Mouse (Mus musculus) Patski (cell line): Measurements from ENCODE around the gene Fgfr2. TPM values are rescaled to one million over a fixed set of nuclear protein-coding genes. Genes with fewer than 3 reads are reported as not detected.
A peak's percentile ranks its signal among the peaks of the same experiment; 100 is the strongest.

Experiments
- ATAC-seq: fragments of 100-300 bp; one replicate; pipeline ENCODE4 v1.8.0; 2021
- CTCF ChIA-PET: fragments of 350-600 bp; sonication (Branson Sonifier 250); formaldehyde crosslinking; loops from one replicate; lab custom pipeline; 2022; ENCODE audit warnings: inconsistent platforms; lab: Charles Lee
- POLR2A ChIA-PET: fragments of 350-600 bp; sonication (Branson Sonifier 250); formaldehyde crosslinking; loops from one replicate; lab custom pipeline; 2022; ENCODE audit warnings: antibody characterized with exemption, inconsistent platforms; lab: Charles Lee
- DNase-seq: peaks from one replicate; pipeline ENCODE4 v3.0.0-alpha.2; 2011; ENCODE audit warnings: low read depth, low spot score
- H3K27me3 ChIP-seq: fragments of 371-371 bp; one replicate; pipeline ENCODE4 v1.5.1; 2021
- CTCF ChIP-seq: fragments of 100-300 bp; IDR thresholded peaks from one replicate; pipeline ENCODE4 v1.5.1; 2021
- in situ Hi-C: fragments of 300-500 bp; cut with MboI; formaldehyde crosslinking; loops from 3 replicates; pipeline ENCODE4 v1.11.1; 2018; ENCODE audit warnings: low pct_unique_long_range_greater_than_20kb, mixed read lengths
- polyA plus RNA-seq: library from polyadenylated mRNA; unstranded; gene quantifications from one replicate; pipeline ENCODE4 v1.2.3, GENCODE M21; 2021

Gene Fgfr2
- polyA plus RNA-seq, 1 experiment from 2014 or later = 48.8 TPM

DNA sequence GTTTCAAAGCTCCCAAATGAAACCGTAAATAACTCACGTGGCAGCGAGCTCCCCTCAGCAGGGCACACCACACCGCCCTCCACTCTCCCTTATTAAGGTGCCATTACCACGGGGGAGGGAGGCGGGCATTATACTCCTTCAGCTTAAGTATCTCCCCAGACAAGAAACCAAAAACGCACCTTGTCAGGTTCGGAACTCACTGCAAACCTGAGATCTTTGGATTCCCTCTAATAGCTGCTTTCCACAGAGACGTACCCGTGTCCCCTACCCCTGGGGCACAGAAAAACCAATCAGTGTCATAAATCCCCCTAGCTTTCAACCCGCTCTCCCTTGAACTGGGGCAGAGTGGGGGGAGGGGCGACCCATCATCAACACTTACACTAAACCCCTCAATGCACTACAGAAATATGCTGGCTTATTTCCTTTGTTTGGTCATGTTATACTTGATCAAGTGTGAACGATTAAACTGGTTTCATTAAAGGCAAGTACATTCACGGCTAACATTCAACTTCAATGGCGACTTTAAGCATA, 2.9 kb downstream of the Fgfr2 start:
- no peak for ATAC-seq
- in situ Hi-C loops = no loop called here
- no peak for DNase-seq
- TF ChIP-seq CTCF = no peak
- POLR2A ChIA-PET = interaction anchor here (0.6 to 1.6 kb wide), 4 partner anchors 21 to 488 kb away, joined by 3 to 7 read pairs (median 5); no protein-coding TSS in a partner anchor
- no peaks in the 10 kb centered on the region for H3K27me3 ChIP-seq
- CTCF ChIA-PET = interaction anchor here (0.8 to 2.1 kb wide), 7 partner anchors 14 to 518 kb away, joined by 3 to 5 read pairs (median 3); no protein-coding TSS in a partner anchor

GRCm38 (mm10) chr7:133117815-133118214, 5.3 kb downstream of the Fgfr2 start:
- in situ Hi-C loops = no loop called here
- ChIA-PET CTCF (no interaction called here), POLR2A (interaction anchor here (1.6 kb wide), 1 partner anchor 45 kb away, joined by 4 read pairs; no protein-coding TSS in a partner anchor)
- no peak for DNase-seq
- TF ChIP-seq CTCF = no peak
- no peak for ATAC-seq
- no peaks in the 10 kb centered on the region for H3K27me3 ChIP-seq

DNA sequence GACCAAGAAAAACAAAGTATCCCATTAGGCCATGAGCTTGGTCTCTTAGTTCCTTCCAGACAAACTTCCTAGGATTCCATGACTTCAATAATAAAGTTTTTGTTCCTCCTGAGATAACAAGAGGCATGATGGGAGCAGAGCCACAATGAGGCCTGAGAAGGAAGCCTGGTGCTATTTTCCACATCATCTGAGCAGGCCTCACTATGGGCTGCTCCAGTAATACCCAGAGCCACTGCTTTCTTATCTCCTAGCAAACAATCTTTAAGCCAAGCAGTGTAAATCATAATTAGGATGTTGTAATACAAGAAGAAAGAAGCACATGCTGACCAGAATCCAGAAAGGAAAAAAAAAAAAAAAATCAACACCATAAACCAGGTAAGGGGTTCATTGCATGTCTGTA, 6.6 kb downstream of the Fgfr2 start:
- no peak for TF ChIP-seq CTCF
- no peak for ATAC-seq
- in situ Hi-C loops = no loop called here
- no peak for DNase-seq
- POLR2A ChIA-PET = no interaction called here
- CTCF ChIA-PET = no interaction called here
- no peaks in the 10 kb centered on the region for H3K27me3 ChIP-seq

DNA sequence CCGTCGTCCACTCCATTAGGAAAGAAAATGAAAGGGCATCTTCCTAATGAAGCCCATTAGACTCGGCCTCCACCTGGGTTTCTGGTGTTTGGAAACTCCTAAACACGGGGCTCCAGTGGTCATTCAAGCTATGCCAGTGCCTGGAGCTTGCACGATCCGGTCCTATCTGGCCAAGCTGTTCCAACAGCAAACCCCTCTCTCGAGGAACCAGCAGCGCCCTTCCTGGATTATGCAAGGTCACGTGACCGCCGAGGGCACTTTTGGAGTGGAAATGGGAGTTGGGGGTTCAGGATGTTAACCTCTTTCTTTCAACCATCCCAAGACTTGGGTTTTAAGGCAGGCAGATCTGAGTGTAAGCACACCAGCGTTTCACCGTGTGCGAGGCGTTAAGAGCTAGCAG, 7.3 kb downstream of the Fgfr2 start:
- DNase-seq = no peak
- POLR2A ChIA-PET = interaction anchor here (0.7 kb wide), 1 partner anchor 37 kb away, joined by 4 read pairs; no protein-coding TSS in a partner anchor
- in situ Hi-C loops = no loop called here
- ATAC-seq = no peak
- H3K27me3 ChIP-seq = no peaks in the 10 kb centered on the region
- CTCF ChIA-PET = no interaction called here
- TF ChIP-seq CTCF = no peak

DNA sequence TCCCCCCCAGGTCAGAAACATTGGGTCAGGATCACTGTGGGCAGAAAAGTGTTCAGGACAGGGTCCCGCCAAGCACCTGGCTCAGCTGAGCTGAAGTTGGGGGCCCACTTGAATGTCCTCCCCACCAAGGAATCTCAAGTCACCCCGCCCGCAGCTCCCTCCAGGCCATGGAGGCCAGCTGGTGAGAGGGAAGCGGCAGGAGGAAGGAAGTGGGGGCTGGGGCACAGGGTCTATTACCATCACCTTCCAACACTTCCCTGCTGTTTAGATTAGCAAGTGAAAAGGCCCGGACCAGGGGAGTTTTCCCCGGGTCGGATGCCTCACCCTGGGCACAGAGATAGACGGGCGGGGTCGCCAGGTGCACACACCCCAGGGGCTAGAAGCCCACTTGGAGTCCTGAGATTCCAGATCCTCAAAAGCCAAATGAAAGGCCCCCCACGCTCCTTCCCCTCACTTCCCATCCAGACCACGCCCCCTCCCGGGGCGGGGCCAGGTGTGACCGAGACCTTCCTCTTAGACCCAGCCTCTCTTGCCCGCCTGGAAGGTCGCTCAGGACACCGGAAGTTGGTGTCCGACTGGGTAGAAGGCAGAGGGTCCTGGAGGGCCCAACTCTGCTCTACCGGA, 8.2 kb downstream of the Fgfr2 start:
- POLR2A ChIA-PET = interaction anchor here (0.7 kb wide), 1 partner anchor 36 kb away, joined by 4 read pairs; no protein-coding TSS in a partner anchor
- in situ Hi-C loops = loop anchor here (5.0 kb wide), 1 partner anchor 78 kb away; no protein-coding TSS in a partner anchor
- TF ChIP-seq CTCF = no peak
- DNase-seq (no peak), ATAC-seq (no peak)
- H3K27me3 ChIP-seq = no peaks in the 10 kb centered on the region
- CTCF ChIA-PET = no interaction called here

DNA sequence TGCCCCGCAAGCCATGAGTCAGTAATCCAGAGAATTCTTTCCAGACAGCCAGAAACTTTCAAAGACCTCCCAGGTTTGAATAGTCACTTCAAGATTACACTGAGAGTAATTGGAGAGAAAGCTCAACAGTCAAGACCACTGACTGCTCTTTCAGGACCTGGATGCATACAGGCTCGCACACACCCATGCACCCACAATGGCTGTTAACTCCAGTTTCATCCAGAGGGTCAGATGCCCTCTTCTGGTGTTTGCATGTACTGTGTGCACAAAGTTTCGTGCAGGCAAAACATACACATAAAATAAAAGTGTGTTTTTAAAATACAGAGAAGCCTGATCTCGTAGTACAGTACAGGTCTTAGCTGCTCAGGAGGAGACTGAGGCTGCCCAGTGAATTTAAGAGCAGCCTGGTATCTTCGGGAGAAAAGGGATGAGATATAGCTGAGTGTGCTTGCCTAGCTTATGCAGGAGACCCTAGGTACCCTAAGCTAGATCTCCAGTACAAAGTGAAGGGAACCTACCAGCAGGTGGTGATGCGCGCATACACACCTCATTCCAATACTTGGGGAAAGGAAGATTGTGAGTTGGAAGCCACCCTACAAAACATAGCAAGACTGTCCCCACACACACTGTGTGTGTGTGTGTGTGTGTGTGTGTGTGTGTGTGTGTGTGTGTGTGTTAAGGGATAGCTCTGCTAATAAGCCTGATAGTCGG, 9.8 kb downstream of the Fgfr2 start:
- ChIA-PET POLR2A (interaction anchor here (0.6 to 1.3 kb wide), 2 partner anchors 11 to 41 kb away, joined by 3 read pairs; no protein-coding TSS in a partner anchor), CTCF (interaction anchor here (1.2 to 2.4 kb wide), 5 partner anchors 10 to 80 kb away, joined by 3 to 8 read pairs (median 4); no protein-coding TSS in a partner anchor)
- DNase-seq (no peak), ATAC-seq (no peak)
- no peaks in the 10 kb centered on the region for H3K27me3 ChIP-seq
- in situ Hi-C loops = loop anchor here (5.0 kb wide), 1 partner anchor 76 kb away; no protein-coding TSS in a partner anchor
- peak; percentile 52 for TF ChIP-seq CTCF

- in situ Hi-C loops = loop anchor here (5.0 kb wide), 1 partner anchor 75 kb away; no protein-coding TSS in a partner anchor
- DNase-seq (no peak), ATAC-seq (peak; percentile 55)
- H3K27me3 ChIP-seq = no peaks in the 10 kb centered on the region
- POLR2A ChIA-PET = interaction anchor here (0.6 to 1.3 kb wide), 2 partner anchors 20 to 40 kb away, joined by 3 read pairs; no protein-coding TSS in a partner anchor
- no peak for TF ChIP-seq CTCF
- CTCF ChIA-PET = interaction anchor here (1.2 to 2.4 kb wide), 4 partner anchors 9 to 77 kb away, joined by 3 to 8 read pairs (median 4); no protein-coding TSS in a partner anchor
These were observed 10.8 kb downstream of the Fgfr2 start for GRCm38 (mm10) chr7:133112351-133112831.

DNA sequence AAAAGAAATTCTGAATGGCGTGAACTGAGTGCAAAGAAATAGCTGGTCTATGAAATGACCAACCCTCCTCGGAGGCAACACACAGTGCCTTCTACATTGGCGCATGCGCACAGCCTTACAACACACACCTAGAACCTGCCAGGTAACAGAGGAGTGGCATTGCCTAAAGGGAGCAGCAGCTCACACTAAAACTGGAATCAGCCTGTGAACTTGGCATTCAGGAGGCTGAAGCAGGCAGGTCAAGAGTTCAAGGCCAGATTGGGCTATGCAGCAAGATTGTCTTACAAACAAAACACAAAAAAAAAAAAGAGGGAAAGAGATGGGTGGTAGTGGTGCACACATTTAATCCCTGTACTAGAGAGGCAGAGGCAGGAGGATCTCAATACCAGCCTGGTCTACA, 13.7 kb downstream of the Fgfr2 start:
- ATAC-seq (no peak), DNase-seq (no peak)
- CTCF ChIA-PET = no interaction called here
- TF ChIP-seq CTCF = no peak
- H3K27me3 ChIP-seq = no peaks in the 10 kb centered on the region
- in situ Hi-C loops = no loop called here
- POLR2A ChIA-PET = interaction anchor here (0.6 to 1.2 kb wide), 2 partner anchors 10 to 42 kb away, joined by 3 to 5 read pairs; no protein-coding TSS in a partner anchor

DNA sequence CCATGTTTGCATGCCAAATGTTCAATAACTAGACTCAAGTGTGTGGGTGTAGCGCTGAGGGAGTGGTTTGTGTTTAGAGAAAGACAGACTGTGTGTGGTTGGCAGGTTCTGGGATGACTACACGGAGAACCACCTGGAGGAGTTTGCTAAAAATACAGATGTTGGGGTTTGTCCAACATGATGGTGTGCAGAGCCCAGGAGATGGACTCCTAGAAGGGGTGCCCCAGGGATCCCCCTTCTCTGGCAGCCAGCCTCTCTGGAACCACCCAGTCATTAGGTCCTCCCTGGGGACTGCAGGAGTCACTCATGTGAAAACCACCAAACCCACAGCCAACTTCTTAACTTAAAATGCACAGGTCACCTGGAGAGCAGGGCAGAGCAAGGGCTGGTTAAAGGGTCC, 14.5 kb downstream of the Fgfr2 start:
- in situ Hi-C loops = no loop called here
- ChIA-PET POLR2A (no interaction called here), CTCF (no interaction called here)
- TF ChIP-seq CTCF = no peak
- ATAC-seq (no peak), DNase-seq (no peak)
- H3K27me3 ChIP-seq = no peaks in the 10 kb centered on the region

DNA sequence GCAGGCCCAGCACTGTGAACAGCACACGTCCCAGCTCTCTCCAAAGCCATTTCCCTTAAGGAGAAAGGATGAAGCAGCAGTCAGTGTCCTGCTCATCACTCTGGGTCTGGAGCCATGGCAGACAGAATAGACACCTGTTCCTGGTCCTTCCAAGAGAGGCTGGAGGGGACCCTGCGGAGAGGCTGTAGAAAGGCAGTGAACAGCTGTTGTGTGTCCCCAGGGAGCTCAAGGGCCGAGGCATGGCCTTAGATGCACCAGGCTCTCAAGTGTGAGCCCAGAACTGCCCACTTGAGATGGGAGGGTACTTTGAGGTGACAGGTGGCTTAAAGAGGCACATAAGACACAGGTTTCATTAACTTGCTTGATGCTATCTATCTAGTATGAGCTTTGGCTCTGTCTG, 20.6 kb downstream of the Fgfr2 start:
- in situ Hi-C loops = no loop called here
- H3K27me3 ChIP-seq = no peaks in the 10 kb centered on the region
- no peak for TF ChIP-seq CTCF
- DNase-seq = no peak
- CTCF ChIA-PET = interaction anchor here (0.8 to 2.0 kb wide), 3 partner anchors 11 to 48 kb away, joined by 3 to 5 read pairs (median 3); no protein-coding TSS in a partner anchor
- POLR2A ChIA-PET = interaction anchor here (0.5 to 0.6 kb wide), 2 partner anchors 11 to 1201 kb away, joined by 3 to 5 read pairs; no protein-coding TSS in a partner anchor
- ATAC-seq = no peak
